Mouse (Mus musculus) embryonic fibroblast, embryonic 13.5 days (primary cell): ENCODE results near the gene Rassf3. TPM values are rescaled to one million over a fixed set of nuclear protein-coding genes. Genes with fewer than 3 reads are reported as not detected.

ENCODE experiments used
- H3K27ac ChIP-seq: 2 replicates; pipeline ENCODE4 v1.5.1; 2012; ENCODE audit warnings: low read length, control low read depth, inconsistent platforms; ENCODE audit not compliant: insufficient read depth
- H3K4me1 ChIP-seq: 2 replicates; pipeline ENCODE4 v1.6.1; 2011; ENCODE audit warnings: low read length; ENCODE audit not compliant: control insufficient read depth, insufficient read depth
- H3K4me3 ChIP-seq: 2 replicates; pipeline ENCODE4 v1.5.1; 2011; ENCODE audit warnings: mild to moderate bottlenecking, control low read depth, low read length; ENCODE audit not compliant: insufficient read depth
- CTCF ChIP-seq: IDR thresholded peaks from 2 replicates; pipeline ENCODE4 v1.5.1; 2011; ENCODE audit warnings: mild to moderate bottlenecking, control low read depth, low read length, moderate library complexity, borderline replicate concordance; ENCODE audit not compliant: insufficient read depth
- POLR2A ChIP-seq: IDR thresholded peaks from 2 replicates; pipeline ENCODE4 v1.6.1; 2011; ENCODE audit warnings: low read depth, mild to moderate bottlenecking, control low read depth, low read length, moderate library complexity
- polyA plus RNA-seq: library from polyadenylated mRNA; stranded (reverse); fragments of >200 nt; gene quantifications from 2 replicates; pipeline ENCODE4 v1.2.4, GENCODE M21; 2011; ENCODE audit warnings: low read depth; ENCODE audit not compliant: missing spikeins, insufficient read length

Rassf3 gene
- polyA plus RNA-seq, 1 experiment: 18.0 TPM

DNA sequence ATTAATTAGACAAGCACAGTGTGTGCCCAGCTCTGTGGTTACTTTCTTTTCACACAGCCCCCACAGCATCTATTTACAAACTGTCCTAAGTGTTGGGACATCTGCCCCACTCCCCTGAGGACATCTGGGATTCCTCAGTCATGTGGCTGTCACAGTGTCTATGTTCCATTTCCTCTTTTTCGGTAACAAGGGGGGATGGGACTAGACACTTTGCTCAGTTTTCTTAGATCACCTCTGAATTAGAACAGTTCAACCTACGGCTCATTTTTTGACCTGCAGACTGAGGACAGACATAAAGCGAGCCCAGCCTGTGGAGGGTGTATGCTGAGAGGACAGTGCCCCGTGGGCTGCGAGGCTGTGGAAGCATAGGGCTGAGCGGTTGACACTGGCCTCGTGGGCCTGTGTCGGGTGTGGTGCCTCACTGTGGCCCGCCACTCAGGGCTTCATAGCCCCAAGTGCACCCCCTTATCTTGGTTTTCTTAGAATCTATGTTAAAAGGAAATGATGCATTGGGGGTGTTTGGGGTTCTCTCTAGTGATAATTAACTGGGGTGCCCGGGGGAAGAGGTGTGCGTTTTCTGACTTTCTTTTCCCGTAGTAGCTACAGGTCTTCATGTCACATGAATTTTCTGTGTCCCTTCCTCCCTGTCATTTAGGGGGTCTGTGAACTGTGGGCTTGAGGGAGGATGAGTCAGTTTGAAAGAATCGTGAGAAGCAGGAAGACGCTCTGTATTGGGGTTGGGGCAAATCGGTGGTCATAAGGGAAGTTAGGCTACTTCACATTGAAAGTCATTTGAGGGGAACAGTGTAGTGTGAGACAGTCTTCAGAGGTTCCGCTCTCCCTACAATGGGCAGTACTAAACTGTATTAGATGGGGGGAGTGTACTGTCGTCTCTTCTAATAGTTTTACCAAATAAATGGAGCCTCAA is 101.2 kb downstream of the Rassf3 start:
- Histone ChIP-seq H3K27ac (no peak overlapping the region), H3K4me1 (peaks cover 4% of the 10 kb centered on the region; the same call in 1 of the 2 replicates), H3K4me3 (no peak overlapping the region)
- no peak for TF ChIP-seq POLR2A
- TF ChIP-seq CTCF: no peak

DNA sequence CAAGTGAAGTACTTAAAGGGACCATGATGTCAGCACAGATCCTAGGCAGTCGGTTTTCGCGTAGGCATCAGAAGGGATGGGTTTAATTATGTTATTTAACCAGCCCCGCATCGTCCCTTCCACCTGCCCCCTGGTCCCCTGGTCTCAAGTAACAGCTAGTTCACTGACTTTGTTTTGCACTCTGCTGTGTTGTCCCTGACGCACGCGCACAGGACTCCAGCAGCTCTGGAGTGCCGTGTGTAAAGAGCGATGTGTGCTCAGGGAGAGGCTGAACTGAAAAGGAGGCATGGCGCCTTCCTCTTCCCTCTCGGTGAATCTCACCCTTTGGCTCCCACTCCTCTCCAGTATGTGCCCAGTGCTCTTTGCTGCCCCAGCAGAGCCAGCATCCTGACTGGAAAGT is 102.1 kb downstream of the Rassf3 start:
- TF ChIP-seq POLR2A (no peak), CTCF (no peak)
- no peak overlapping the region for H3K27ac ChIP-seq

DNA sequence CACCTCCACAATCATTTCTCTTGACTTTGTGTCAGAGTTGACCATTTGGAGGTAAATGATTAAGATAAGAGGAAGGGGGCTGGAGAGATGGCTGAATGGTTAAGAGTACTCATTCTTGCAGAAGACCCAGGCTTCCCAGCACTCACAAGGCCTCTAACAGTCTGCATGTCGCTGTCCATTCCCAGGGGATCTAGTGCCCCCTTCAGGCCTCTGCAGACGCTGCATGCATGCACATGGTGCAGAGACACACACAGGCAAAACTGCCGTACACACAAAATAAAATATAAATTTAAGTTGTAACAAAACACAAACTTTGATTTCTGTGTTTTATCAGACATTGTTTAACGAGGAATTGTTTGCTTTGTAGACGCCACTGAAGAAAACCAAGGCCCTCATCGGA is 105.4 kb downstream of the Rassf3 start:
- H3K4me1 ChIP-seq: peaks cover 4% of the 10 kb centered on the region
- no peak overlapping the region for H3K4me3 ChIP-seq
- no peak overlapping the region for H3K27ac ChIP-seq
- TF ChIP-seq CTCF: no peak

More for the DNA sequence above, 102.1 kb downstream of the Rassf3 start:
- Histone ChIP-seq H3K4me1 (peaks cover 4% of the 10 kb centered on the region; the same call in 1 of the 2 replicates), H3K4me3 (no peak overlapping the region)

DNA sequence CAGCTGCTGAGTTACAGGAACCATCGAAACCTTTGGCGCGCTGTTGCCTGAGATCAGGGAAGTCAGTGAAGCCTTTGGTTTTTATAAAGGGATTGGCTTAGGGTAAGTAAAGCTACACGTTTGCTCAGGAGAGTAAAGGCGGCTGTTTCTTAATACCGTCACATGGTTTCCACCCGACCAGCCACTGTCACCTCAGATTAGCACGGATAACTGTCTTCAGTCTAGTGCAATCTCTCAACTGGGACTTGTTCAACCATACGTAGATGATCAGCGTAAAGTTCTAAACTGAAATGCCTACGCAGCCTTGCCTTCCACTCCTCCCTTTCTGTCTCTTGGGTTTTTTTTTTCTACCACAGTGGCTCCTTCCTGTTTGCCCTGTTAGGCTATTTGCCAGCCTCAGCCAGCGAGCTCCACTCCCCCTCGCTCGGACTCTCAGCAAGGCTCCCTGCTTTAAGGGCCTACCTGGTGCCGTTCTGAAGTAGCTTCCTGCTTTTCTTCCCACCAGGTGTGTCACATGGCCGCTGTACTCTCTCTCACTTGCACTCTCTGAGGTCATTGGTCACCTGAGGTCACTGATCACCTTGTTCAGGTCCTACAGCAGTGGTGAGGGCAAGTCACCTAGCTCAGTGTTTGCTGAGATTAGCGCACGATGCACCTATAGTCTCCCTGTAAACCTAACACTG is 107.2 kb downstream of the Rassf3 start:
- no peak overlapping the region for H3K27ac ChIP-seq
- TF ChIP-seq CTCF (no peak), POLR2A (no peak)
- H3K4me3 ChIP-seq: no peak overlapping the region
- H3K4me1 ChIP-seq: peaks cover 4% of the 10 kb centered on the region; the same call in 1 of the 2 replicates

DNA sequence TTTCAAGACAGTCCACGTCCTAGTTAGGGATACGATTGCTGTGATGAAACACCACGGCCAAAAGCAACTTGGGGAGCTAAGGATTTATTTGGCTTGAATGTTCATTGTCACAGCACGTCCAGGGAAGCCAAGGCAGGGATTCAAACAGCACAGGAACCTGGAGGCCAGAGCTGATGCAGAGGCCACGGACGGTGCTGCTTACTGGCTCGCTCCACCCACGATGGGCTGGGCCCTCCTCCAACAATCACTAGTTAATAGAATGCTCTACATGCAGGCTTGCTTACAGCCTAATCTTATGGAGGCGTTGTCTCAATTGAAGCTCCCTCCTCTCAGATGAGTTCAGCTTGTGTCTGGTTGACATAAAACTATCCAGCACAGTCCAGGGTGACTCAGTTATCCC is 108.4 kb downstream of the Rassf3 start:
- Histone ChIP-seq H3K4me1 (peaks cover 4% of the 10 kb centered on the region; the same call in 1 of the 2 replicates), H3K27ac (no peak overlapping the region), H3K4me3 (no peak overlapping the region)
- no peak for TF ChIP-seq POLR2A
- no peak for TF ChIP-seq CTCF

DNA sequence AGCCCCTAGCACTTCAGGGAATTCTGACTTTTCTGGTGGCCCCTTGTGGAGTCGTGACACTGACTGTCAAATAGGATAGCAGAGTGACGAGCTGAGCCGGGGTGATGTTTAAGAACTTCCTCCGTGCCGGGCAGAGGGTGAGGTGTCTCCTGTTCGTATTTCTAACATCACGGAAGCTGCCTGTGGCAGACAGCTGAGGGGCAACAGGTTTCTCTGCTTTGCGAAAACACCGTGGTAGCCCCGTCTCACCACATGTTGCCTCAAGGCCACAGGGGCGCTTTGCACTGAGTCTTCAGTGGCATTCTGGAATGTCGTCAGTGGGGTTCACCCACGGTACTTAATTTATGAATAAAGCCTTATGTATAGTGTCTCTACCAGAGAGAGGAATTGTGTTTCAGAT is 108.9 kb downstream of the Rassf3 start:
- Histone ChIP-seq H3K4me3 (no peak overlapping the region), H3K4me1 (peaks cover 4% of the 10 kb centered on the region; the same call in 1 of the 2 replicates), H3K27ac (no peak overlapping the region)
- TF ChIP-seq POLR2A: no peak
- TF ChIP-seq CTCF: no peak

DNA sequence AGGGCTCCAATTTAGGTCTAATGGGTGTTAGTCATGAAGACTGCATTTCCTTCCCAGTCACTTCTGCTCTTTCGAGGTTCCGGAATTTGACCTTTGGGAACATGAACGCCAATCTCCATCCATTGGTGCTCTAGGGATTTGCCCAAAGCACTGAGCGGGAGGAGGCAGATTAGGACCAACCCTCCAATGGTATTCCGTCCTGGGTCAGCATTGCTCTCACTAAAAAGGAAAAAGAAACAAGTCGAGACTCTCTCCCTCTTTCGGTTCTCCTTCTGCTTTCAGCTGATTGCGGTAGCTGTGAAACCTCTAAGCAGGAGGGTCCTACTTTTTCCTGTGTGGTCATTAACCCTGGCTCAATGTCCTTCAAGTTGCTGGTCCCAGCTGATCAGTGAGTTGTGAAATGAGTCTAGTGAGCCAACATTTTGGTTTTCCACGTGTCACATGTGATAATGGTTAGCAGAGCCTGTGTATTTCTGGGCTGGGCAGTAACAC is 110.3 kb downstream of the Rassf3 start:
- Histone ChIP-seq H3K4me1 (peaks cover 4% of the 10 kb centered on the region; the same call in 1 of the 2 replicates), H3K27ac (peak overlapping the region; percentile 51), H3K4me3 (peak overlapping the region; percentile 79)
- no peak for TF ChIP-seq CTCF
- TF ChIP-seq POLR2A: no peak

DNA sequence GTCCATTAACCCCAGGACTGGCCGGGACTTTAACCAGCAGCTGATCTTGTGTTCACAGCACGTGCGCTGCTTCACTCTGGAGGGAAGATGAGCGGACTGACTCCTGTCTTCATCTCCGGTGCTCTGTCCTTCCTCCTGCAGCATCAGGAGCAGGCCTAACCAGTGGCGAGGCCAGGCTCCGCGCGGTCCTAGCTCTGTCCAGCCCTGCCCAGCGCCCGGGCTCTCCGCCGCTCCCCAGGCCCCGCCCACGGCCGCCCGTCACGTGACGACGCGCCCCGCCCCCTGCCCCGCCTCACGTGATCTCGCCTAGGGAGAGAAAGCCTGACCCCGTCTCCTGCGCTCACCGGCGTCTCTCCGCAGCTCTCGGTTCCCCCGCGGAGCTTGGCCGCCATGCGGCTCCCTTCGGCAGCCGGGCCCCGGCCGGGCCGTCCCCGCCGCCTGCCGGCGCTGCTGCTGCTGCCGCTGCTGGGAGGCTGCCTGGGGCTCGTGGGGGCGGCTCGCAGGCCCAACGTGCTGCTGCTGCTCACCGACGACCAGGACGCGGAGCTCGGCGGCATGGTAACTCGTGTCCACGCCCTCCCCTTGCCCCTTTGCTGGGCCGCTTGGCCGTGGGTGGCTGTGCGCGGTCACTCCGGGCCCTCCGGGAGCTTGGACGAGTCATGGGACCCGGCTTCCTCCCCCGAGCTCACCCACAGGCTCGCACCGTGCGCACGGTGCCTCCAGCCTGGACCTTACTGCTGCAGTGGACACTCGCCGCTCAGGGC is 111.2 kb downstream of the Rassf3 start, which contains the start of gene Gns:
Gene Gns, plus strand, starts transcription at position 290 of the 764 bp plus-strand sequence.
- TF ChIP-seq POLR2A (peak; percentile 92), CTCF (no peak)
- Histone ChIP-seq H3K4me3 (peak within 1 kb of the TSS; percentile 79), H3K4me1 (peaks cover 4% of the 10 kb centered on the region; the same call in 1 of the 2 replicates), H3K27ac (peak within 1 kb of the TSS; percentile 51)

DNA sequence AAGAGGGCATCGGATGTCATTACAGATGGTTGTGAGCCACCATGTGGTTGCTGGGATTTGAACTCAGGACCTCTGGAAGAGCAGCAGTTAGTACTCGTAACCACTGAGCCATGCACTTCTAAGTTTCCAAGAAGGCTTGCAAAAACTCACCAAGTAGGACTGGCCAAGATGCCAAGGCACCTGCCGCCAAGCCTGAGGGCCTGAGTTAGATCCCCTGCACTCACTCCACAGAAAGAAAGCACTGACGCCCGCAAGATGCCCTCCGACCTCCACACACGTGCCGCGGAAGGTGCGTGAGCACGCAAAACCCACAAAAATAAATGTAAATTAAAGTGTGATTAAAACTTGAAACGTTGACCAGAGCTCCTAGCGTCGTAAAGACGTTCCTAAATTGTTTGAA is 111.8 kb downstream of the Rassf3 start:
- TF ChIP-seq CTCF (no peak), POLR2A (no peak)
- Histone ChIP-seq H3K27ac (no peak overlapping the region), H3K4me3 (peak overlapping the region; percentile 32; the same call in 1 of the 2 replicates), H3K4me1 (peaks cover 4% of the 10 kb centered on the region; the same call in 1 of the 2 replicates)

DNA sequence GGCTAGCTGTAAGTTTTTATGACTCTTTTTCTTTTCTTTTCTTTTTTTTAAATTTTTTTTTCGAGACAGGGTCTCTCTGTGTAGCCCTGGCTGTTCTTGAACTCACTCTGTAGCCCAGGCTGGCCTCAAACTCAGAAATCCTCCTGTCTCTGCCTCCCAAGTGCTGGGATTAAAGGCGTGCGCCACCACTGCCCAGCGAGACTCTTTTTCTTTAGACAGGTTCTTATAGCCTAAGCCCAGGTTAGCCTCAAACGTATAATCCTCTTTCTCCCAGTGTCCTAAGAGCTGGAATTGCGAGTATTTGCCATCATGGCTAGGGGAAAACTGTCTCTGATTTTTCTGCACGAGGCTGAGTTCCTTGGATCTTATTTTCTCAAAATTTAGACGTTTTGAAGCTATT is 112.9 kb downstream of the Rassf3 start:
- peaks cover 4% of the 10 kb centered on the region; the same call in 1 of the 2 replicates for H3K4me1 ChIP-seq
- no peak overlapping the region for H3K4me3 ChIP-seq
- TF ChIP-seq CTCF (no peak), POLR2A (no peak)
- no peak overlapping the region for H3K27ac ChIP-seq
